Mouse (Mus musculus) hindbrain, embryonic 11.5 days (tissue): Measurements from ENCODE around the gene Olfr288. TPM values are rescaled to one million over a fixed set of nuclear protein-coding genes. Genes with fewer than 3 reads are reported as not detected.

Source experiments
- ATAC-seq: fragments of 200-750 bp; cut with Nextera tagmentation; 2 replicates; pipeline ENCODE4 v1.8.0; 2017; ENCODE audit warnings: mild to moderate bottlenecking, moderate TSS enrichment, moderate library complexity; ENCODE audit not compliant: low FRiP score
- DNase-seq: peaks from one replicate; pipeline ENCODE4 v3.0.0-alpha.2; 2015; ENCODE audit warnings: low spot score
- H3K27ac ChIP-seq: fragments of 300-500 bp; sonication (generic); 2 replicates; pipeline ENCODE4 v1.5.1; 2014; ENCODE audit warnings: mild to moderate bottlenecking, low read depth, low read length
- H3K27me3 ChIP-seq: fragments of 300-500 bp; sonication (generic); 2 replicates; pipeline ENCODE4 v1.6.1; 2014; ENCODE audit warnings: mild to moderate bottlenecking, low read length, moderate library complexity, mixed read lengths; ENCODE audit not compliant: control insufficient read depth, insufficient read depth
- H3K36me3 ChIP-seq: fragments of 300-500 bp; sonication (generic); 2 replicates; pipeline ENCODE4 v1.6.1; 2014; ENCODE audit warnings: mild to moderate bottlenecking, low read length, moderate library complexity, mixed read lengths; ENCODE audit not compliant: control insufficient read depth, insufficient read depth
- H3K4me1 ChIP-seq: fragments of 300-500 bp; sonication (generic); replicated peaks from 2 replicates; pipeline ENCODE4 v1.6.1; 2014; ENCODE audit warnings: low read length, mixed read lengths; ENCODE audit not compliant: control insufficient read depth, insufficient read depth
- H3K4me2 ChIP-seq: fragments of 300-500 bp; sonication (generic); replicated peaks from 2 replicates; pipeline ENCODE4 v1.6.1; 2014; ENCODE audit warnings: mild to moderate bottlenecking, low read depth, low read length
- H3K4me3 ChIP-seq: fragments of 300-500 bp; sonication (generic); 2 replicates; pipeline ENCODE4 v1.5.1; 2014; ENCODE audit warnings: low read depth, low read length
- H3K9ac ChIP-seq: fragments of 300-500 bp; sonication (generic); 2 replicates; pipeline ENCODE4 v1.6.1; 2014; ENCODE audit warnings: low read depth, low read length
- H3K9me3 ChIP-seq: fragments of 300-500 bp; sonication (generic); 2 replicates; pipeline ENCODE4 v1.6.1; 2016; ENCODE audit warnings: low read length; ENCODE audit not compliant: control insufficient read depth
- WGBS: fragments of 180-500 bp; shearing (Covaris S2); extraction: QIAGEN DNeasy Blood & Tissue Kit; methylation state at CpG from one replicate; pipeline ENCODE4 v1.1.7; 2014; 5-methylcytosine and 5-hydroxymethylcytosine counted together
- polyA plus RNA-seq: library from polyadenylated mRNA; unstranded; fragments of >200 nt; fragmentation: Nextera tagmentation; extraction: Ambion mirVana; gene quantifications from 2 replicates; pipeline ENCODE4 v1.2.1, GENCODE M21; 2014

Olfr288 gene
- polyA plus RNA-seq, 1 experiment from 2014 or later, result not detected

GRCm38 (mm10) chr15:98209676-98210075, 14.3 kb upstream of the Olfr288 start:
- ATAC-seq (no peak), DNase-seq (no peak)
- Histone ChIP-seq H3K27me3 (no peaks in the 10 kb centered on the region), H3K9ac (no peak overlapping the region), H3K27ac (no peak overlapping the region), H3K36me3 (no peaks in the 10 kb centered on the region), H3K9me3 (no peaks in the 10 kb centered on the region), H3K4me2 (no peak overlapping the region), H3K4me3 (no peak overlapping the region), H3K4me1 (no peaks in the 10 kb centered on the region)
- WGBS, result 82% methylated on average over 7 of the region's 7 CpGs

DNA sequence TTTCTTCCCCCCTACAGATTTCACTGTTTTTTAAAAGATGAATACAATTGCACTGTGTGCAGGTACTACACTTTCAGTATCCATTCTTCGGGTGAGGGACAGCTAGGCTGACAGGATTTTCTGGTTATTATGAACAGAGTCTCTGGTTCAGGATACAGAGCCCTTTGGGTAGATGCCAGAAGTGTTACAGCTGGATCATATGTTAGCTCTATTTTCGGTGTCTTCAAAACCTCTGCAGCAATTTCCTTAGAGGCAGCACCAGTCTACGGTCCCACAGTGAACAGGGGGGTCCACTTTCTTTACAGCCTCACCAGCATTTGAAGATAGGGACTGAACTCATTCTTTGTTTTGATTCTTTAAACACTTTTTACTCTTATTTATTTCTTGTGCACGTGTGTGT, 10.9 kb downstream of the Olfr288 start:
- H3K27me3 ChIP-seq, result no peaks in the 10 kb centered on the region
- H3K9ac ChIP-seq, result no peak overlapping the region
- no peak overlapping the region for H3K4me2 ChIP-seq
- ATAC-seq (no peak), DNase-seq (no peak)
- H3K4me3 ChIP-seq, result no peak overlapping the region
- no peaks in the 10 kb centered on the region for H3K4me1 ChIP-seq
- 73% methylated on average over 4 of the region's 4 CpGs for WGBS
- no peaks in the 10 kb centered on the region for H3K36me3 ChIP-seq
- H3K9me3 ChIP-seq, result no peaks in the 10 kb centered on the region
- H3K27ac ChIP-seq, result no peak overlapping the region

GRCm38 (mm10) chr15:98181856-98182570, 13.3 kb downstream of the Olfr288 start:
- no peaks in the 10 kb centered on the region; the same call in 1 of the 2 replicates for H3K27me3 ChIP-seq
- no peak for DNase-seq
- H3K4me3 ChIP-seq, result no peak overlapping the region
- no peak overlapping the region for H3K4me2 ChIP-seq
- no peaks in the 10 kb centered on the region for H3K36me3 ChIP-seq
- H3K27ac ChIP-seq, result no peak overlapping the region
- WGBS, result 68% methylated on average over 12 of the region's 12 CpGs
- no peaks in the 10 kb centered on the region for H3K4me1 ChIP-seq
- no peak overlapping the region for H3K9ac ChIP-seq
- H3K9me3 ChIP-seq, result no peaks in the 10 kb centered on the region
- peak; percentile 6; the same call in 1 of the 2 replicates for ATAC-seq

DNA sequence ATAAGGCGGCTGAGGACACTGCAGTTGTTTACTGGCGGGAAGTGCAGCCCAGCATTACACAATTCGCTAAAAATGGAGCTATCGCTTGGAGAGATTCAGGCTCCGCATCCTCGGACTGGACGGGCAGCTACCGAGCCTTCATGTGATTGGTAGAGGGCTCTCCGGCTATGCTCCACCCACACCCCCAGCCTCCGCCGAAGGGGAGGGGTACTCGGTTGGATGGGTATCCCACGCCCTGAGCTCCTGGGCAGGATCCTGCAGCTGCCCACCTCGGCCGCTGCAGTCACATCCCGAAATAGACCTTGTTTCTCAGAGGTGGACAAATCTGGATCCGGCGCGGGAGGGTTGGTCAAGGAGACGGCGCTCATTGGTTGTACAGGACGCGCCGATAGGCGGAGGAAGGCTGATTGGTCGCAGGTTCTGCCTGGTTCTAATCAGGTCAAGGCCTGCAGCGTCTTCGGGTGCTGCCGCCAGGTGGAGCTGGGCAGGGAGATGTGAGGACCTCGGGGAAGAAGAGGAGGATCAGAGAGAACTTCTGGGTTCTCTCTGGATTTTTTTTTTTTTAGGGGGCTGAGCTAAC, 14.1 kb downstream of the Olfr288 start:
- WGBS, result under 1% methylated on average over 29 of the region's 30 CpGs

DNA sequence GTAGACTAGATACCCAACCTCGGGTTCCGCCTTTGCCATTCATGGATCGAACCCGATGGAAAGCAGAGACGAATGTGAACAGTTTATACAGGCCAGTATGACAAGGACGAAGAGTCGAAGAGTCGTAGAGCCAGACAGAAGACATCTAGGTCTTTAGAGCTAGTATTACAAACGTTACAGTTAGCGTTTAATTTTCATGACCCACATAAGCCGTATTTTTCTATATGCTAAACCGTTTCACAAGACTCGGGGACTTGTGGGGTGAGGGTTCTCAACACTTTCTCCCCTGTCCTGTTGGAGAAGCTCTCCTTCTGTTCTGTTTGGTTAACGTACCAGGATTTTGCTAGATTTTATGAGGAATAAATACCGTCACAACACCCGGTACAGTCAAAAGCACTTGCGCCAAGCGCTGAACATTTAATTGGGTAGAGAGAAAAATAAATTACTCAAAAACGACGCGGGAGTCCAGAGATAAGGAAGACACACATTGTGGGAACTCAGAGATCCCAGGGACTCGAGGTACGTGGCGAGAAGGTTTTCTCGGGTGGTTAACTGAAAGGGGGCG, 14.7 kb downstream of the Olfr288 start:
- DNase-seq (peak; percentile 25), ATAC-seq (no peak)
- peak overlapping the region; percentile 48 for H3K9ac ChIP-seq
- peak overlapping the region; percentile 45 for H3K4me3 ChIP-seq
- H3K36me3 ChIP-seq, result no peaks in the 10 kb centered on the region
- peak overlapping the region; percentile 55 for H3K4me2 ChIP-seq
- H3K9me3 ChIP-seq, result no peaks in the 10 kb centered on the region
- WGBS, result 4% methylated on average over 26 of the region's 26 CpGs
- H3K27me3 ChIP-seq, result no peaks in the 10 kb centered on the region; the same call in 1 of the 2 replicates
- peak overlapping the region; percentile 61; the same call in 1 of the 2 replicates for H3K27ac ChIP-seq
- H3K4me1 ChIP-seq, result no peaks in the 10 kb centered on the region

More for the DNA sequence above, 14.1 kb downstream of the Olfr288 start:
- H3K4me3 ChIP-seq, result peak overlapping the region; percentile 45
- ATAC-seq (peak; percentile 99), DNase-seq (peak; percentile 90)
- no peaks in the 10 kb centered on the region; the same call in 1 of the 2 replicates for H3K27me3 ChIP-seq
- peak overlapping the region; percentile 61 for H3K27ac ChIP-seq
- peak overlapping the region; percentile 48 for H3K9ac ChIP-seq
- peak overlapping the region; percentile 55 for H3K4me2 ChIP-seq
- H3K4me1 ChIP-seq, result no peaks in the 10 kb centered on the region
- no peaks in the 10 kb centered on the region for H3K36me3 ChIP-seq
- H3K9me3 ChIP-seq, result no peaks in the 10 kb centered on the region

GRCm38 (mm10) chr15:98177320-98177719, 18.0 kb downstream of the Olfr288 start:
- no peak for ATAC-seq
- H3K4me3 ChIP-seq, result no peak overlapping the region

DNA sequence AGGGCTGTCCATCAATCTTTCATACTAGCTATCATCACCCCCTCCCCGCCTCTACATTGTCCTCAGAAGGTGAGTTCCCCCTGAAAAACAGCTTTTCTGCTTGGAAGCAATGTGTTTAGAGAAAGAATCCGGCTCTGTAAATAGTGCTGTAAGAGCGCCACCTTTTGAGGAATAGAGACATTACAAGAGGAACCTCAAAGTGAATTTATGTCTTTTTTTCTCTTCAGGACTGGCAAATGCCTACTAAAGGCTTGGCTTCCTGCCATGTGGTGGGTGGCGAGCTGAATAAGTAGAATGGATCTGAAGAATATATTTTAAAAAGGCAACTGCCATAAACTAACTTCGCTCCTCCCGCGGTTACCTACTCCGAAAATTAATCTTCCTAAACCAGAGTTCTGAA, 21.5 kb downstream of the Olfr288 start:
- no peaks in the 10 kb centered on the region for H3K36me3 ChIP-seq
- H3K27ac ChIP-seq, result no peak overlapping the region
- H3K27me3 ChIP-seq, result peaks cover 18% of the 10 kb centered on the region
- no peaks in the 10 kb centered on the region for H3K9me3 ChIP-seq
- H3K4me3 ChIP-seq, result no peak overlapping the region
- H3K9ac ChIP-seq, result no peak overlapping the region
- peak; percentile 69 for DNase-seq
- ATAC-seq, result no peak
- no peaks in the 10 kb centered on the region; the same call in 1 of the 2 replicates for H3K4me1 ChIP-seq
- no peak overlapping the region for H3K4me2 ChIP-seq
- WGBS, result 41% methylated on average over 8 of the region's 8 CpGs

More at GRCm38 (mm10) chr15:98177320-98177719, 18.0 kb downstream of the Olfr288 start:
- no peak for DNase-seq
- Histone ChIP-seq H3K4me1 (no peaks in the 10 kb centered on the region), H3K9ac (no peak overlapping the region), H3K9me3 (no peaks in the 10 kb centered on the region), H3K27ac (no peak overlapping the region), H3K36me3 (no peaks in the 10 kb centered on the region), H3K27me3 (peaks cover 3% of the 10 kb centered on the region), H3K4me2 (no peak overlapping the region)
- WGBS, result 73% methylated on average over 3 of the region's 3 CpGs

GRCm38 (mm10) chr15:98172113-98172512, 23.2 kb downstream of the Olfr288 start:
- peaks cover 7% of the 10 kb centered on the region for H3K4me1 ChIP-seq
- H3K27me3 ChIP-seq, result peaks cover 30% of the 10 kb centered on the region

More at GRCm38 (mm10) chr15:98172113-98172512, 23.2 kb downstream of the Olfr288 start:
- Histone ChIP-seq H3K4me3 (no peak overlapping the region), H3K4me2 (no peak overlapping the region), H3K27ac (no peak overlapping the region), H3K36me3 (no peaks in the 10 kb centered on the region), H3K9ac (0 out of 2 replicates have a peak overlapping the region, but pooled peaks have one; percentile 4), H3K9me3 (no peaks in the 10 kb centered on the region)
- no peak for ATAC-seq
- 76% methylated on average over 5 of the region's 5 CpGs for WGBS
- DNase-seq, result no peak
